Mouse (Mus musculus) cerebellum, adult 2 months (tissue): Measurements from ENCODE around the gene Map4k5.

ENCODE experiments used
- CTCF ChIP-seq: fragments of 200-500 bp; IDR thresholded peaks from 2 replicates; pipeline ENCODE4 v1.5.1; 2011; ENCODE audit warnings: low read depth, mild to moderate bottlenecking, control low read depth, low read length, moderate library complexity, borderline replicate concordance; ENCODE audit not compliant: insufficient read depth
- POLR2A ChIP-seq: fragments of 200-500 bp; IDR thresholded peaks from 2 replicates; pipeline ENCODE4 v1.6.1; 2011; ENCODE audit warnings: low read length, control low read depth, borderline replicate concordance; ENCODE audit not compliant: insufficient read depth

DNA sequence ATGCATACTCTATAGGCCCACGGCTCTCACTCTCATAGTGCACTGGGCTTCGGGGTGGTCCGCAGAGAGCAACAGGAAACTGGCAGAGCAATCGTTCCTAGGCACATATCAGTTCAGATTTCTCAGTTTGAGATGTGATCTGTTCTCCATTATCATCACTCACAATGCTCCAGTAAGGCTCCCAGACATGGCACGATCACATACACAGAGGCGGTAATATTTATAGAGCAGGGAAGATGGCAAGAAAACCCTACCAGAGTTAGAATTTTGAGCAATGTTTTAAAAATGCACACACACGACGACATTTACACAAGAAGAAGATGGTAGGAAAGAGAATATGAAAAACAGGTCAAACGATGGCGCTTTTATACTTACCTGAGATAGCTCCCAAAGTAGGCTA, 36.6 kb downstream of the Map4k5 start:
- TF ChIP-seq POLR2A (no peak), CTCF (no peak)
